Mouse (Mus musculus): Measurements from ENCODE around the gene Cmah.

DNA sequence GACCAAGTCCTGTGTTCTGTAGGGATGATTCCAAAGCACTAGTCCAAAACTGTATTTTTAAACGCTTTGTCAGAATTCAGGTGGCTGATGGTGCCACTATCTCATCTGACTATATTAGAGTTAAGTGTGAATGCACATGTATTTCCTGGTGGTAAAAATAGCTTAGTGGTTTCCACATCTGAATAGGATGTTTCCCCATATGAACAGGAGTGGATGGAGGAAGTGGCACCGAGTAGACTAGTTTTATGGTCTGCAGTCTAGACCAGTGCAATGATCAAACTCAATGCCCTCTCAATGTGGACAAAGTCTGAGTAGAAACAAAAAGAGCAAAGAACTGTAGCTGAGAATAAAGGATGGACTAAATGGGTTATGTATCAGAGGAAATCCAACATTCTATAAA, 79.6 kb downstream of the Cmah start:
- no peak for TF ChIP-seq POLR2A (IDR thresholded peaks at IDR 0.05; ENCODE audit: insufficient read depth, low read length)
- no peak for TF ChIP-seq CTCF (IDR thresholded peaks at IDR 0.05; ENCODE audit: low read depth, low read length)
- TF ChIP-seq EP300 (IDR thresholded peaks at IDR 0.05; ENCODE audit: insufficient read depth, low read depth, low read length): no peak

All from ES-Bruce4 (cell line).